Mouse (Mus musculus): Measurements from ENCODE around the gene Ppfia1.

The Ppfia1 gene

GRCm38 (mm10) chr7:144553237-144554122, at the start of gene Ppfia1:
Gene Ppfia1, minus strand, starts transcription at chr7:144553729.
- DNase-seq (ENCODE audit: low spot score): peak; percentile 97

GRCm38 (mm10) chr7:144600333-144600900, 46.9 kb upstream of the Ppfia1 start:
- DNase-seq (ENCODE audit: low spot score): peak; percentile 22

- peak; percentile 51 for DNase-seq (ENCODE audit: low spot score)
These were observed 36.0 kb upstream of the Ppfia1 start for GRCm38 (mm10) chr7:144589508-144589907.

GRCm38 (mm10) chr7:144587291-144587690, 33.8 kb upstream of the Ppfia1 start:
- DNase-seq (ENCODE audit: low spot score): peak; percentile 65

- DNase-seq (ENCODE audit: low spot score): peak; percentile 88
These were observed 32.1 kb upstream of the Ppfia1 start for GRCm38 (mm10) chr7:144585648-144586047.

GRCm38 (mm10) chr7:144583619-144584018, 30.1 kb upstream of the Ppfia1 start:
- peak; percentile 62 for DNase-seq (ENCODE audit: low spot score)

GRCm38 (mm10) chr7:144582284-144582980, 28.9 kb upstream of the Ppfia1 start, which contains the start of gene Fadd:
Gene Fadd, minus strand, starts transcription at chr7:144582463.
- DNase-seq (ENCODE audit: low spot score): peak; percentile 97

- peak; percentile 92 for DNase-seq (ENCODE audit: low spot score)
These were observed 28.2 kb upstream of the Ppfia1 start for GRCm38 (mm10) chr7:144581559-144582283.

GRCm38 (mm10) chr7:144577876-144578275, 24.3 kb upstream of the Ppfia1 start:
- no peak for DNase-seq (ENCODE audit: low spot score)

- DNase-seq (ENCODE audit: low spot score): no peak
These were observed 18.7 kb upstream of the Ppfia1 start for GRCm38 (mm10) chr7:144572234-144572633.

GRCm38 (mm10) chr7:144571598-144571997, 18.1 kb upstream of the Ppfia1 start:
- DNase-seq (ENCODE audit: low spot score): no peak

GRCm38 (mm10) chr7:144569428-144569827, 15.9 kb upstream of the Ppfia1 start:
- no peak for DNase-seq (ENCODE audit: low spot score)

GRCm38 (mm10) chr7:144568091-144568490, 14.6 kb upstream of the Ppfia1 start:
- no peak for DNase-seq (ENCODE audit: low spot score)

- DNase-seq (ENCODE audit: low spot score): no peak
These were observed 13.6 kb upstream of the Ppfia1 start for GRCm38 (mm10) chr7:144566921-144567682.

GRCm38 (mm10) chr7:144563456-144564155, 10.1 kb upstream of the Ppfia1 start:
- no peak for DNase-seq (ENCODE audit: low spot score)

- peak; percentile 84 for DNase-seq (ENCODE audit: low spot score)
These were observed 8.5 kb upstream of the Ppfia1 start for GRCm38 (mm10) chr7:144562016-144562415.

GRCm38 (mm10) chr7:144560594-144560993, 7.1 kb upstream of the Ppfia1 start:
- DNase-seq (ENCODE audit: low spot score): no peak

- DNase-seq (ENCODE audit: low spot score): no peak
These were observed 5.0 kb upstream of the Ppfia1 start for GRCm38 (mm10) chr7:144558552-144558951.

- DNase-seq (ENCODE audit: low spot score): no peak
These were observed 569 bp upstream of the Ppfia1 start for GRCm38 (mm10) chr7:144554123-144554472.

GRCm38 (mm10) chr7:144552274-144552673, 1.3 kb downstream of the Ppfia1 start:
- DNase-seq (ENCODE audit: low spot score): no peak

GRCm38 (mm10) chr7:144550811-144551210, 2.7 kb downstream of the Ppfia1 start:
- DNase-seq (ENCODE audit: low spot score): no peak

Data from embryo, embryonic 10 days (tissue).